Mouse (Mus musculus) telencephalon, adult 2 months (tissue): ENCODE measurements at regions not wholly inside any gene's neighbourhood (a gene's known extent, or its start where the extent isn't known, plus 50 kb on each side); places are given as distances from the start of the nearest gene placed in this dataset.

Source experiments
- DNase-seq: peaks from one replicate; pipeline ENCODE4 v3.0.0-alpha.2; 2011; ENCODE audit warnings: low read depth, low spot score

GRCm38 (mm10) chr3:43030411-43030991 lies 1288.1 kb downstream of the D3Ertd751e start:
- DNase-seq: no peak

DNA sequence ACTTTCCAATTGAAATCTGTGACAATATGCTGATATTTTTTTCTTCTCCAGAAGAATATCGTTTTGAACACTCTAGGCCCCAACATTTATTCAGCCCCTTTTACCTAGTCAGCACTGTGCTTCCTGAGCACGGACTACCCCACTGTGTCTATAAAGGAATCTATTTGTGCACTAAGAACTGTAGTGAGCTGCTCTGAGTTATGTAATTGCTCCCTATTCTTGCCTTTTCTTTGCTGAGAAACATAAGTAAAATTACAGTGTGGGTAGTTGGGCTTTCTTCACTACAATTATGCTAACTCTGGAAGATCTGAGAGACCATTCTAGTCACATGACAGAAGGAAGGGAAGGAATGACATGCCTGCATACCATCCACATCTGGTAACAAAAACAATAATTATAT lies 1313.9 kb downstream of the D3Ertd751e start:
- DNase-seq: peak; percentile 35
